Mouse (Mus musculus) brain, embryonic 14.5 days (tissue): ENCODE measurements at regions not wholly inside any gene's neighbourhood (a gene's known extent, or its start where the extent isn't known, plus 50 kb on each side); places are given as distances from the start of the nearest gene placed in this dataset.

Experiments used
- CTCF ChIP-seq: fragments of 200-500 bp; IDR thresholded peaks from 2 replicates; pipeline ENCODE4 v1.5.1; 2012; ENCODE audit warnings: inconsistent platforms, mild to moderate bottlenecking, moderate library complexity, borderline replicate concordance; ENCODE audit not compliant: insufficient read depth, insufficient read length; ENCODE audit errors: extremely low read depth
- POLR2A ChIP-seq: fragments of 200-500 bp; IDR thresholded peaks from 2 replicates; pipeline ENCODE4 v1.6.1; 2012; ENCODE audit warnings: mild to moderate bottlenecking, inconsistent platforms, borderline replicate concordance; ENCODE audit not compliant: poor library complexity, insufficient read depth, insufficient read length, severe bottlenecking; ENCODE audit errors: extremely low read depth

DNA sequence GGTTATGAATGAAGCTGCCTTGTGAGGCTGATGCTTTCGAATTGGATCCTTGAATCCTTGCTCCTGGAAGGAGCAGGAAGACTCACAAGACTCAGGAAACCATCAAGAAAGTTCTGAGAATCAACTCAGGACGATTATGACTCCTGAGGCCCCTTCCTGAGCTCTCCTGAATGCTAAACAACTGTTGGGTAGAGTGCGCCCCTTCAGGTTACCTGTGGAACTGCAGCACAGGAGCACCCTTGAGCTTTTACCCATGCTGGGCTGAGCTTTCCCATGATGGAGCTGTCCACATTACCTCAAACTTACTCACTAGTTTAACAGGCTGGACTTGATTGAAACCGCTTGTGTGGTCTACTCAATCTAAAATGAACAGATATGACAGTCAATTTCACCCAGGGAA is 553.3 kb downstream of the Jrkl start:
- no peak for TF ChIP-seq POLR2A
- peak; percentile 56 for TF ChIP-seq CTCF
